Mouse (Mus musculus): ENCODE data around the gene Kdm1a.

GRCm38 (mm10) chr4:136602018-136602554 lies 437 bp downstream of the Kdm1a start:
- TF ChIP-seq MAFK (IDR thresholded peaks at IDR 0.05; ENCODE audit: insufficient read depth, low read depth, low read length) (no peak), CHD2 (IDR thresholded peaks at IDR 0.05; ENCODE audit: low read depth, low read length) (no peak)

Measured in ES-E14 (cell line).